Mouse (Mus musculus) neural tube, embryonic 11.5 days (tissue): Measurements from ENCODE around the gene Brms1. TPM values are rescaled to one million over a fixed set of nuclear protein-coding genes. Genes with fewer than 3 reads are reported as not detected.

Experiments
- ATAC-seq: fragments of 200-750 bp; cut with Nextera tagmentation; 2 replicates; pipeline ENCODE4 v1.8.0; 2017; ENCODE audit warnings: moderate number of reproducible peaks, mild to moderate bottlenecking, moderate TSS enrichment, moderate library complexity; ENCODE audit not compliant: insufficient read depth, low FRiP score, low TSS enrichment
- DNase-seq: peaks from one replicate; pipeline ENCODE4 v3.0.0-alpha.2; 2015; ENCODE audit warnings: low spot score
- H3K27ac ChIP-seq: fragments of 300-500 bp; sonication (generic); 2 replicates; pipeline ENCODE4 v1.5.1; 2014; ENCODE audit warnings: low read depth, mild to moderate bottlenecking, low read length
- H3K27me3 ChIP-seq: fragments of 300-500 bp; sonication (generic); 2 replicates; pipeline ENCODE4 v1.6.1; 2014; ENCODE audit warnings: mild to moderate bottlenecking, low read length, mixed read lengths; ENCODE audit not compliant: control insufficient read depth, insufficient read depth
- H3K36me3 ChIP-seq: fragments of 300-500 bp; sonication (generic); 2 replicates; pipeline ENCODE4 v1.6.1; 2014; ENCODE audit warnings: mild to moderate bottlenecking, low read length, moderate library complexity, mixed read lengths; ENCODE audit not compliant: control insufficient read depth, insufficient read depth
- H3K4me1 ChIP-seq: fragments of 300-500 bp; sonication (generic); 2 replicates; pipeline ENCODE4 v1.6.1; 2014; ENCODE audit warnings: low read length, mixed read lengths; ENCODE audit not compliant: control insufficient read depth, insufficient read depth
- H3K4me2 ChIP-seq: fragments of 300-500 bp; sonication (generic); 2 replicates; pipeline ENCODE4 v1.6.1; 2014; ENCODE audit warnings: low read depth, mild to moderate bottlenecking, moderate library complexity
- H3K4me3 ChIP-seq: fragments of 300-500 bp; sonication (generic); 2 replicates; pipeline ENCODE4 v1.5.1; 2014; ENCODE audit warnings: low read depth, low read length
- H3K9ac ChIP-seq: fragments of 300-500 bp; sonication (generic); 2 replicates; pipeline ENCODE4 v1.6.1; 2014; ENCODE audit warnings: mild to moderate bottlenecking, low read length
- H3K9me3 ChIP-seq: fragments of 300-500 bp; sonication (generic); 2 replicates; pipeline ENCODE4 v1.6.1; 2016; ENCODE audit warnings: low read length; ENCODE audit not compliant: control insufficient read depth
- WGBS: fragments of 180-500 bp; shearing (Covaris S2); extraction: QIAGEN DNeasy Blood & Tissue Kit; methylation state at CpG from one replicate; pipeline ENCODE4 v1.1.7; 2014; 5-methylcytosine and 5-hydroxymethylcytosine counted together
- polyA plus RNA-seq: library from polyadenylated mRNA; unstranded; fragments of >200 nt; fragmentation: Nextera tagmentation; extraction: Ambion mirVana; gene quantifications from 2 replicates; pipeline ENCODE4 v1.2.1, GENCODE M21; 2014

The Brms1 gene
- polyA plus RNA-seq, 1 experiment from 2014 or later, result 78.9 TPM

GRCm38 (mm10) chr19:5095887-5096474 is 54.8 kb downstream of the Brms1 start:
- peak overlapping the region; percentile 70 for H3K4me3 ChIP-seq

GRCm38 (mm10) chr19:5097521-5098362 is 56.6 kb downstream of the Brms1 start:
- DNase-seq (peak; percentile 18), ATAC-seq (peak; percentile 13; the same call in 1 of the 2 replicates)
- Histone ChIP-seq H3K4me1 (peaks cover 38% of the 10 kb centered on the region), H3K4me3 (peak overlapping the region; percentile 70), H3K27ac (peak overlapping the region; percentile 74; the same call in 1 of the 2 replicates), H3K4me2 (peak overlapping the region; percentile 98), H3K9ac (peak overlapping the region; percentile 87), H3K27me3 (no peaks in the 10 kb centered on the region), H3K36me3 (peaks cover 9% of the 10 kb centered on the region), H3K9me3 (no peaks in the 10 kb centered on the region)
- WGBS, result 5% methylated on average over 29 of the region's 31 CpGs

More at GRCm38 (mm10) chr19:5095887-5096474, 54.8 kb downstream of the Brms1 start:
- peak overlapping the region; percentile 44 for H3K9ac ChIP-seq
- H3K4me2 ChIP-seq, result peak overlapping the region; percentile 98
- ATAC-seq (no peak), DNase-seq (peak; percentile 15)
- H3K9me3 ChIP-seq, result no peaks in the 10 kb centered on the region
- H3K4me1 ChIP-seq, result peaks cover 38% of the 10 kb centered on the region
- H3K27ac ChIP-seq, result no peak overlapping the region
- peaks cover 13% of the 10 kb centered on the region for H3K36me3 ChIP-seq
- WGBS, result 17% methylated on average over 9 of the region's 9 CpGs
- no peaks in the 10 kb centered on the region for H3K27me3 ChIP-seq

- Histone ChIP-seq H3K27me3 (no peaks in the 10 kb centered on the region), H3K9me3 (no peaks in the 10 kb centered on the region), H3K27ac (peak within 1 kb of the TSS; percentile 74), H3K36me3 (peaks cover 12% of the 10 kb centered on the region), H3K4me1 (peaks cover 38% of the 10 kb centered on the region), H3K4me3 (peak within 1 kb of the TSS; percentile 70), H3K9ac (peak within 1 kb of the TSS; percentile 87), H3K4me2 (peak within 1 kb of the TSS; percentile 98)
- 3% methylated on average over 31 of the region's 48 CpGs for WGBS
- DNase-seq (peak; percentile 88), ATAC-seq (peak; percentile 64; the same call in 1 of the 2 replicates)
Observed at GRCm38 (mm10) chr19:5098363-5099143, 57.4 kb downstream of the Brms1 start, which contains the start of gene Cnih2. TSS of gene Cnih2 (minus strand) at chr19:5098521.

Other genes with a start within 250 kb of the Brms1 start
- 131 and 134 TPM in 2 replicates for gene Rbm4, start 247.5 kb upstream of the Brms1 start, polyA plus RNA-seq
- gene Gm21992, start 229.7 kb upstream of the Brms1 start, polyA plus RNA-seq, result 8.5 and 24.4 TPM in 2 replicates
- 113 and 116 TPM in 2 replicates for gene Rbm14, start 229.7 kb upstream of the Brms1 start, polyA plus RNA-seq
- gene Ccs, start 202.0 kb upstream of the Brms1 start, polyA plus RNA-seq, result 41.4 and 41.5 TPM in 2 replicates
- 0.13 TPM in 1 of 2 replicates, not detected in the other for gene Ccdc87, start 202.0 kb upstream of the Brms1 start, polyA plus RNA-seq
- gene Ctsf, start 186.2 kb upstream of the Brms1 start, polyA plus RNA-seq, result 40.6 and 41.8 TPM in 2 replicates
- 5.9 and 6.5 TPM in 2 replicates for gene Actn3, start 163.4 kb upstream of the Brms1 start, polyA plus RNA-seq
- 12.1 and 14.1 TPM in 2 replicates for gene Zdhhc24, start 162.7 kb upstream of the Brms1 start, polyA plus RNA-seq
- 4.8 and 7.9 TPM in 2 replicates for gene Bbs1, start 134.7 kb upstream of the Brms1 start, polyA plus RNA-seq
- 164 and 171 TPM in 2 replicates for gene Dpp3, start 113.1 kb upstream of the Brms1 start, polyA plus RNA-seq
- gene Peli3, start 98.2 kb upstream of the Brms1 start, polyA plus RNA-seq, result 3.4 and 3.5 TPM in 2 replicates
- gene Mrpl11, start 79.2 kb upstream of the Brms1 start, polyA plus RNA-seq, result 143 and 150 TPM in 2 replicates
- 0.12 TPM in 1 of 2 replicates, not detected in the other for gene Npas4, start 51.0 kb upstream of the Brms1 start, polyA plus RNA-seq
- 3.9 and 6.2 TPM in 2 replicates for gene Slc29a2, start 17.5 kb upstream of the Brms1 start, polyA plus RNA-seq
- 37.9 and 39.8 TPM in 2 replicates for gene B4gat1, start 2.5 kb upstream of the Brms1 start, polyA plus RNA-seq
- 1.2 and 2.8 TPM in 2 replicates for gene AC124502.3, start 2.5 kb upstream of the Brms1 start, polyA plus RNA-seq
- 1.1 and 2.3 TPM in 2 replicates for gene Rin1, start 9.1 kb downstream of the Brms1 start, polyA plus RNA-seq
- gene Cd248, start 26.7 kb downstream of the Brms1 start, polyA plus RNA-seq, result 30.1 and 34.7 TPM in 2 replicates
- 1.8 and 2.0 TPM in 2 replicates for gene Tmem151a, start 44.2 kb downstream of the Brms1 start, polyA plus RNA-seq
- 80.4 and 88.0 TPM in 2 replicates for gene Yif1a, start 47.2 kb downstream of the Brms1 start, polyA plus RNA-seq
- gene Cnih2, start 57.2 kb downstream of the Brms1 start, polyA plus RNA-seq, result 110 and 127 TPM in 2 replicates
- gene Rab1b, start 65.7 kb downstream of the Brms1 start, polyA plus RNA-seq, result 250 and 266 TPM in 2 replicates
- 40.2 and 43.5 TPM in 2 replicates for gene Klc2, start 77.2 kb downstream of the Brms1 start, polyA plus RNA-seq
- 29.8 and 30.5 TPM in 2 replicates for gene Pacs1, start 231.8 kb downstream of the Brms1 start, polyA plus RNA-seq